In genomic region chr6:34797887-34798286, GRCm38 (mm10) we compare ENCODE assay signal across 29 mouse cellular contexts. TPM values are rescaled to one million over a fixed set of nuclear protein-coding genes. Genes with fewer than 3 reads are reported as not detected.
DNase-seq lines count a peak whose midpoint lies in the region; ATAC-seq and TF ChIP-seq lines count a peak whose summit lies in the region.
"Had no signal": no experiment of that assay in that cellular context is flagged by ENCODE, and none has a peak within 500 bp of the region (broad histone marks: within the 10 kb centered on the region; RNA-seq: fewer than 3 reads in every experiment).

No protein-coding gene starts in this region.

- DNase-seq in kidney, postnatal 0 days (ENCODE audit: low spot score): peak; percentile 38
- no peak for DNase-seq in kidney, postnatal 36 days
- DNase-seq in 3T3-L1 (ENCODE audit: low read depth, low spot score): peak; percentile 80
- peak; percentile 43 for DNase-seq in adipocyte (ENCODE audit: low spot score)
- DNase-seq in lung, postnatal 25 days (ENCODE audit: low spot score): peak; percentile 20
- DNase-seq in cerebellum, adult 2 months: no peak
- no peak for DNase-seq in embryo, embryonic 10.5 days (ENCODE audit: low spot score)
- no peak for DNase-seq in kidney, postnatal 25 days
- DNase-seq: adrenal gland, postnatal 10 days; cerebellum, adult 9-11 months; gastrocnemius, postnatal 10 days; heart, postnatal 10 days; kidney, postnatal 4 days; spleen, adult 18-20 months; thymus, adult 18-20 months; thymus, postnatal 25 days had no signal

- H3K27ac ChIP-seq in kidney, postnatal 0 days: no peak overlapping the region
- no peak overlapping the region for H3K27ac ChIP-seq in cerebellum, adult 2 months (ENCODE audit: insufficient read depth, low read length)
- H3K27ac ChIP-seq: embryonic facial prominence, embryonic 13.5 days; forebrain, embryonic 12.5 days; heart, embryonic 13.5 days; hindbrain, embryonic 14.5 days; limb, embryonic 10.5 days; limb, embryonic 15.5 days; liver, embryonic 15.5 days; midbrain, embryonic 10.5 days; midbrain, embryonic 15.5 days; stomach, postnatal 0 days had no signal

- no peaks in the 10 kb centered on the region for H3K4me1 ChIP-seq in kidney, postnatal 0 days (replicated peaks; ENCODE audit: insufficient read depth, low read length)
- H3K4me1 ChIP-seq in cerebellum, adult 2 months (ENCODE audit: control insufficient read depth, insufficient read depth, low read length): no peaks in the 10 kb centered on the region
- H3K4me1 ChIP-seq: embryonic facial prominence, embryonic 13.5 days; forebrain, embryonic 12.5 days; heart, embryonic 13.5 days; limb, embryonic 10.5 days; limb, embryonic 15.5 days; liver, embryonic 15.5 days; midbrain, embryonic 10.5 days; midbrain, embryonic 15.5 days had no signal

- no peak for TF ChIP-seq POLR2A in cerebellum, adult 2 months (IDR thresholded peaks at IDR 0.05; ENCODE audit: borderline replicate concordance, insufficient read depth, low read length)

- H3K4me3 ChIP-seq in kidney, postnatal 0 days (replicated peaks; ENCODE audit: low read depth, low read length): no peak overlapping the region
- H3K4me3 ChIP-seq in cerebellum, adult 2 months (replicated peaks; ENCODE audit: insufficient read depth, low read depth, low read length): no peak overlapping the region
- H3K4me3 ChIP-seq: embryonic facial prominence, embryonic 13.5 days; erythroblast, embryonic 14.5 days; forebrain, embryonic 12.5 days; heart, embryonic 13.5 days; limb, embryonic 10.5 days; limb, embryonic 15.5 days; liver, embryonic 15.5 days; midbrain, embryonic 10.5 days; midbrain, embryonic 15.5 days had no signal

- H3K27me3 ChIP-seq in kidney, postnatal 0 days (ENCODE audit: insufficient read depth, low read length): no peaks in the 10 kb centered on the region
- H3K27me3 ChIP-seq in cerebellum, adult 2 months (ENCODE audit: control insufficient read depth, insufficient read depth, low read length): no peaks in the 10 kb centered on the region
- H3K27me3 ChIP-seq: embryonic facial prominence, embryonic 13.5 days; forebrain, embryonic 12.5 days; heart, embryonic 13.5 days; limb, embryonic 15.5 days; liver, embryonic 15.5 days; midbrain, embryonic 15.5 days had no signal

- no peaks in the 10 kb centered on the region for H3K36me3 ChIP-seq in kidney, postnatal 0 days (ENCODE audit: insufficient read depth, low read length)
- H3K36me3 ChIP-seq: embryonic facial prominence, embryonic 13.5 days; forebrain, embryonic 12.5 days; heart, embryonic 13.5 days; limb, embryonic 10.5 days; limb, embryonic 15.5 days; liver, embryonic 15.5 days; midbrain, embryonic 10.5 days; midbrain, embryonic 15.5 days had no signal

- 65% methylated on average over 3 of the region's 3 CpGs for WGBS in kidney, postnatal 0 days
- WGBS in cerebellum, adult 2 months: 44% methylated on average over 3 of the region's 3 CpGs

- no peak for TF ChIP-seq CTCF in kidney, postnatal 0 days (IDR thresholded peaks at IDR 0.05; ENCODE audit: low read depth)
- no peak for TF ChIP-seq CTCF in cerebellum, adult 2 months (IDR thresholded peaks at IDR 0.05; ENCODE audit: borderline replicate concordance, insufficient read depth, low read depth, low read length)

- no peak for ATAC-seq in kidney, postnatal 0 days (replicated peaks; ENCODE audit: low FRiP score, low read depth)
- ATAC-seq: CD4-positive, CD25-positive, alpha-beta regulatory T cell, adult 4 months; intestine, postnatal 0 days; midbrain, embryonic 15.5 days had no signal

- no peak overlapping the region for H3K9ac ChIP-seq in kidney, postnatal 0 days (ENCODE audit: low read depth, low read length)
- H3K9ac ChIP-seq: embryonic facial prominence, embryonic 13.5 days; forebrain, embryonic 12.5 days; heart, embryonic 13.5 days; hindbrain, embryonic 14.5 days; limb, embryonic 15.5 days; liver, embryonic 15.5 days; midbrain, embryonic 15.5 days had no signal

- no peaks in the 10 kb centered on the region for H3K9me3 ChIP-seq in kidney, postnatal 0 days (replicated peaks; ENCODE audit: low read length)
- H3K9me3 ChIP-seq: embryonic facial prominence, embryonic 13.5 days; forebrain, embryonic 12.5 days; heart, embryonic 13.5 days; limb, embryonic 10.5 days; limb, embryonic 15.5 days; liver, embryonic 15.5 days; midbrain, embryonic 10.5 days; midbrain, embryonic 15.5 days had no signal

- no peak overlapping the region for H3K4me2 ChIP-seq in kidney, postnatal 0 days (ENCODE audit: low read length)
- H3K4me2 ChIP-seq: embryonic facial prominence, embryonic 13.5 days; forebrain, embryonic 12.5 days; heart, embryonic 13.5 days; hindbrain, embryonic 14.5 days; limb, embryonic 15.5 days; liver, embryonic 15.5 days; midbrain, embryonic 15.5 days had no signal

RNA-seq across cellular contexts. Expression of gene Agbl3, which starts 17.7 kb away (rescaled TPM):
- 14.6 and 17.1 TPM in 2 replicates for polyA plus RNA-seq in kidney, postnatal 0 days (2015; fragmentation: Nextera tagmentation; extraction: Ambion mirVana)
- polyA plus RNA-seq in cerebellum, adult 2 months (2012; rRNA removed): 15.9 and 16.4 TPM in 2 replicates

Comparison
In these comparisons a context has a peak if more than half of its experiments do, and no peak if none do; other contexts are left out.
1. DNase-seq: peak in kidney, postnatal 0 days (single experiment), 3T3-L1 (single experiment), adipocyte (single experiment) and lung, postnatal 25 days (single experiment); none in kidney, postnatal 36 days (0 of 2), cerebellum, adult 2 months (0 of 2), embryo, embryonic 10.5 days (single experiment) and kidney, postnatal 25 days (0 of 2).